In the genomic region with DNA sequence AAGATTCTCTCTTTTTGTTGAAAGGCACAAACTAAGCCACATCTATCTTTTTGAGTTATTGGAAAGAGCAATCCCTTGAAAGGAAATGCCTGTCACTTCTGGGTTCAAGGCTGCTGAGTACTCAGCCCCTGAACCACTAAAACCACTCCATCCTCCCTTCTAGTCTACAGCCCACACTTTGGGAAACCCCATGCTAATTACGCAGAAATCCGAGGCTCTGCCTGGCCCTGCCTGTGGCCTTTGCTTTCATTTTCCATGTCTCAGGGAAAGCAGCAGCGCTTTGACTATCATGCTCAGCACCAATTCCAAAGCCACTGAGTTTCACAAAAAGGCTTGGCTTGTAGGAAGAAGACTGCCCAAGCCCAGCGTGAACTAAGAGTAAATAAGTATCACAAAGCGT, we compare ENCODE assay signal across 22 mouse cellular contexts.
A peak's percentile ranks its signal among the peaks of the same experiment; 100 is the strongest.
DNase-seq lines count a peak whose midpoint lies in the region; ATAC-seq and TF ChIP-seq lines count a peak whose summit lies in the region.
"Had no signal": no experiment of that assay in that cellular context is flagged by ENCODE, and none has a peak within 500 bp of the region (broad histone marks: within the 10 kb centered on the region; RNA-seq: fewer than 3 reads in every experiment).

No protein-coding gene starts in this region.

- H3K4me2 ChIP-seq in lung, postnatal 0 days (replicated peaks; ENCODE audit: low read depth, low read length) = no peak overlapping the region
- H3K4me2 ChIP-seq: forebrain, embryonic 13.5 days; heart, embryonic 15.5 days; hindbrain, embryonic 13.5 days had no signal

- no peaks in the 10 kb centered on the region for H3K36me3 ChIP-seq in lung, postnatal 0 days (ENCODE audit: insufficient read depth, low read length)
- H3K36me3 ChIP-seq: heart, embryonic 15.5 days; hindbrain, embryonic 13.5 days had no signal

- no peak overlapping the region; the same call in 1 of the 2 replicates for H3K27ac ChIP-seq in lung, postnatal 0 days (ENCODE audit: low read length)
- H3K27ac ChIP-seq: forebrain, embryonic 13.5 days; heart, embryonic 15.5 days; hindbrain, embryonic 13.5 days; hindbrain, postnatal 0 days had no signal

- intact Hi-C loops in heart, postnatal 25 days (cut with DNase I) = no loop called here

- WGBS in lung, postnatal 0 days = 59% methylated on average over 5 of the region's 5 CpGs

- TF ChIP-seq EP300 in lung, postnatal 0 days (IDR thresholded peaks at IDR 0.05) = no peak

- peak; percentile 20 for DNase-seq in embryo, embryonic 10 days (ENCODE audit: low spot score)
- DNase-seq in embryo, embryonic 9.5 days (ENCODE audit: extremely low spot score) = no peak
- peak; percentile 25 to 32 for DNase-seq in heart, adult 18-20 months
- DNase-seq in heart, postnatal 25 days (ENCODE audit: low spot score) = no peak
- peak; percentile 37 for DNase-seq in lung, postnatal 0 days (ENCODE audit: low spot score)
- no peak for DNase-seq in lung, postnatal 4 days
- no peak for DNase-seq in spleen, postnatal 36 days (ENCODE audit: low spot score in 2 of 2)
- DNase-seq: adrenal gland, postnatal 14 days; cerebellum, adult 11-12 months; cerebellum, adult 9-10 months; cerebellum, postnatal 25 days; forebrain, postnatal 0 days; gastrocnemius, postnatal 36 days; heart, postnatal 36 days; kidney, adult 18-20 months had no signal

- H3K4me1 ChIP-seq in lung, postnatal 0 days (ENCODE audit: insufficient read depth, low read depth, low read length) = no peaks in the 10 kb centered on the region
- H3K4me1 ChIP-seq: forebrain, embryonic 13.5 days; hindbrain, embryonic 13.5 days had no signal

- TF ChIP-seq CTCF in lung, postnatal 0 days (IDR thresholded peaks at IDR 0.05) = no peak

- H3K9ac ChIP-seq in lung, postnatal 0 days (replicated peaks; ENCODE audit: low read depth) = no peak overlapping the region
- H3K9ac ChIP-seq: forebrain, embryonic 13.5 days; forebrain, postnatal 0 days; heart, embryonic 15.5 days; hindbrain, embryonic 13.5 days had no signal

- no peaks in the 10 kb centered on the region for H3K27me3 ChIP-seq in lung, postnatal 0 days (replicated peaks; ENCODE audit: insufficient read depth, low read length)
- H3K27me3 ChIP-seq: forebrain, embryonic 13.5 days; heart, embryonic 15.5 days; hindbrain, embryonic 13.5 days had no signal

- H3K9me3 ChIP-seq in lung, postnatal 0 days (ENCODE audit: low read length) = no peaks in the 10 kb centered on the region
- H3K9me3 ChIP-seq: forebrain, embryonic 13.5 days; heart, embryonic 15.5 days; hindbrain, embryonic 13.5 days had no signal

- no peak overlapping the region for H3K4me3 ChIP-seq in lung, postnatal 0 days (ENCODE audit: low read depth, low read length)
- H3K4me3 ChIP-seq: forebrain, embryonic 13.5 days; heart, embryonic 15.5 days; hindbrain, embryonic 13.5 days had no signal

- no peak for ATAC-seq in lung, postnatal 0 days
- peak; percentile 90 to 97 for ATAC-seq in hematopoietic stem cell, adult 5-6 weeks (replicated peaks in 1 of 2; ENCODE audit: insufficient read depth in 1 of 2, low FRiP score in 2 of 2, low TSS enrichment in 1 of 2, low read depth in 1 of 2, poor library complexity in 2 of 2, severe bottlenecking in 2 of 2)
- ATAC-seq: activated CD4-positive, CD25-positive, alpha-beta regulatory T cell, adult 4 months; forebrain, embryonic 13.5 days; forebrain, postnatal 0 days; hindbrain, postnatal 0 days; Patski had no signal

Comparison
In these comparisons a context has a peak if more than half of its experiments do, and no peak if none do; other contexts are left out.
1. DNase-seq: peak in embryo, embryonic 10 days (single experiment), heart, adult 18-20 months (2 of 2) and lung, postnatal 0 days (single experiment); none in embryo, embryonic 9.5 days (single experiment), heart, postnatal 25 days (single experiment), lung, postnatal 4 days (0 of 2) and spleen, postnatal 36 days (0 of 2).